Mouse (Mus musculus): ENCODE data around the gene Vps37d.

Gene Vps37d

DNA sequence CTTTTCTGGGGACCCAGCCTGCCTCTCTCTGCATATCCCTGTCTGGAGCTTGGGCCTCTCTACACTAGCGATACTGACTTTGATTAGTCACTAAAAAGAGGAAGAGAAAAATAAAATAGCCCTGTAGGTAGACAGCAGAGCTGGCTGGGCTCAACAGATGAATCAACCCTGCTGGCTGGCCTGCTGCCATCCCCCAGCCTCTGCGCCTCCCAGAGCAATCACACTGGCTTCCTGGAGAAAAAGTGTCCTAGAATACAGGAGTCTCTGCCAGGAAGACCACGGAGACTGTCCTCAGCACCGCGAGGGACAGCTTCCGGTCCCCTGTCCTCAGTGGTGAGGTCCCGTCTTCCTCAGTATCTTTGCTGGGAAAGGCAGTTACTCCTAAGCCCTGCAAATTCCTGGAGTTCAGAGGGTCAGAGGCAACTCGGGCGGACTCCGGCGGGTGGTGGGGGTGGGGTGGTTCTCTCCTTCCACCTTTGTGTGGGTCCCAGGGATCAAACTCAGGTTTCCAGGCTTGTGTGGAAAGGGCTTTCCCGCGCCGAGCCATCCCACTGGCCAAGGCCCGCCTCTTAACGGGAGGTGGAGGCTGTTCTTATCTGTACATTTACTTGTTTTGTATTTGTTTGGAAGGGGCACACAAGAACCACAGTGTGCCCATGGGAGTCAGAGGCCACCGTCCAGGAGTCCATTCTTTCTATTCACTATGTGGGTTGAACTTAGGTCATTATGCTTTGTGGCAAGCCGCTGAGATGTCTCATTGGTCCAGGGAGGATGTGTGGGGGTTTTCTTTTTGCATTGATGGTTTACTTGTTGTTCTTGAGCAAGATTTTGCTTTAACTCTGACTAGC, 48.8 kb downstream of the Vps37d start:
- DNase-seq (ENCODE audit: low read depth): no peak

DNA sequence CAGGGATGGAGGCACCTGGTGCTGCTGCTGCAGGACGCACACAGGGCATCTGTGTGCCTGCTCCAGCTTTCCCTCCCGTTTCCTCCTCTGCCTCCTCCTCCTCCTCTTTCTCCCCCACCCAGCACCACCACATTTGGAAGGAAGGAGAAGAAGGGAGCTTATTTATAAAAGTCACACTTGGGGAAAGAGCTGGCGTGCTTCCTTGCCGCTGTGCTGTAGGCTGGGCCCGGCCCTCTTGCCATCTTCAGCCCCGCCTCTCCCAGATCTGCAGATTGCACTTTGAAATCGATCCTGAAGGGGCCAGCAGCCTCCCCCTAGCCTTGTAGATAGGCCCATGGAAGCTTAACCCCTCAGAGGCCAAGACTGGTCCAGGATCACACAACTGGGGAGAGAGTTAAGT, 52.2 kb downstream of the Vps37d start:
- no peak for DNase-seq (ENCODE audit: low read depth)

DNA sequence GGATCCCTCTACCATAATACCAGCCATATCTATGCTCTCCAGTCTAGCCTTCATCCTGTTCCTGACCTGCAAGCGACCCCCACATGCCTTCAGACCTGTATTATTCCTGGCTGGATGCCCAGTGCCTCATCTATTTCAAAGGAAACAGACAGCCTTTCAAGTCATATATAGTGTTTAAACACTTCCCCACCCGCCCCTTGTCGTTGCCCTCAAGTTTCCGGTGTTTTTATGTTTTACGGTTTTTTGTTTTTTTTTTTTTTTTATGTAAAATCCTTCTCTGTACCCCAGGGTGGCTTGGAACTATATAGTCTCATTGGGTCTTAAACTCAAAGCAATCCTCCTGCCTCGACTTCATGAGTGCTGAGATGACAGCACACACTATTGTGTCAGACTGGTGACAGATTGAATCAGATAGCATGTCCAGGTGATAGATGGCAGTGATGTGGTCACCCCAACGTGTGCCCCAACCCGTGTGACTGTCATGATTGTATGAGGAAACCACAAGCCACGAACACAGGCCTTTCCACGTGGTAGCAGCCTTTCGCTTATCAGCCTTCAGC, 53.3 kb downstream of the Vps37d start:
- no peak for DNase-seq (ENCODE audit: low read depth)

DNA sequence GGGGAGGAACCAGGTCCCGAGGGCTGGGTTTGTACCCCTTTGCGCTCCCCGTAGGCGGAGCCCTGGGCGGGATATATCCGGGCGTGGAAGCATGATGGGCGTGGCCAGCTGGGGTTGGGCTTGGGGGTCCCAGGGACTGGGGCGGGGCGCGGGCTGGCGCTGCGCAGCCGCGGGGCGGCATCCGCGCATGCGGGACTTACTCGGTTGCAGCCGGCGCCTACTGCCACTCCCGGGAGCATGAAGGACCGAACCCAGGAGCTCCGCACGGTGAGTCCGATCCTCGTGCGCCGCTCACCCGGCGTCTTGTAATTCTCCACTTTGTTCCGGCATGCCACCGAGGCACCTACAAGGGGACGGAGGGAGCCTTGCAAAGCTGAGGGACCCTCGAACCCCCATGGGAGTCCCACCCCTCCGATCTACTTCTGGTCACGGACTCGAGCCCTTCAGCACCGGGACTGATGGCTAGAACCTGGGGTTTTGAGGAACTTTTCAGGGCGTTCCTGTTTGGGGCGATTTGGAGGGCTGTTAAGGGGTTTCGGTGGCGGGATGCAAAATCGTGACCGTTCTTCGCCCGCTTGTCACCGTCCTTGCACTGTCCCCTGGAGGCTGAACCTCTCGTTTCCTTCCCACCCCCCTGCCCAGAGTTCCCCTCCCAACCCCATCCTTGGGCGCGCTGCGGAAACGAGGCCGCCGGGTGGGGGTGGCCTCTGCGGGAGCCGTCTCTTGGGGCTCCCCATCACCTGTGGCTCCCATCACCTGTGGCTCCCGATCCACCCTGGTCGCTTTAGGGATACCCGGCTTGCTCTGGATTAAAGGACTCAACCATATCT, 54.5 kb downstream of the Vps37d start, which contains the start of gene Stx1a:
Gene Stx1a, plus strand, starts transcription at position 139 of the 830 bp plus-strand sequence.
- no peak for DNase-seq (ENCODE audit: low read depth)

Data from fibroblast of lung, adult 2 months (primary cell).